Mouse (Mus musculus): ENCODE measurements around the gene Sfi1.
"Not testable (repeated sequence)": the region's sequence is repeated elsewhere in the genome, so short reads cannot be mapped to it uniquely, and the experiment has no call there.

GRCm38 (mm10) chr11:3145359-3146165 is 47.7 kb downstream of the Sfi1 start:
- TF ChIP-seq CTCF (IDR thresholded peaks at IDR 0.05; ENCODE audit: borderline replicate concordance, extremely low read depth, insufficient read depth, insufficient read length); POLR2A (IDR thresholded peaks at IDR 0.05; ENCODE audit: borderline replicate concordance, extremely low read depth, insufficient read depth, insufficient read length, poor library complexity, severe bottlenecking): not testable (repeated sequence)

All from brain, embryonic 14.5 days (tissue).